In genomic region chr4:65317877-65318525, GRCm38 (mm10) we compare ENCODE assay signal across 14 mouse cellular contexts.
DNase-seq lines count a peak whose midpoint lies in the region; ATAC-seq and TF ChIP-seq lines count a peak whose summit lies in the region.
"Had no signal": no experiment of that assay in that cellular context is flagged by ENCODE, and none has a peak within 500 bp of the region (broad histone marks: within the 10 kb centered on the region; RNA-seq: fewer than 3 reads in every experiment).

No protein-coding gene starts in this region.

- no peak for ATAC-seq in heart, embryonic 13.5 days (ENCODE audit: extremely low read depth, insufficient number of reproducible peaks, low FRiP score, low TSS enrichment)
- no peak for ATAC-seq in heart, embryonic 11.5 days (replicated peaks; ENCODE audit: insufficient number of reproducible peaks, low FRiP score, low TSS enrichment)
- ATAC-seq in lung, embryonic 14.5 days (ENCODE audit: insufficient read depth) = peak; percentile 77
- peak; percentile 38; the same call in 1 of the 2 replicates for ATAC-seq in stomach, postnatal 0 days (ENCODE audit: low FRiP score, low TSS enrichment)
- ATAC-seq: midbrain, embryonic 15.5 days had no signal

- H3K4me1 ChIP-seq in heart, embryonic 13.5 days = no peaks in the 10 kb centered on the region
- no peaks in the 10 kb centered on the region for H3K4me1 ChIP-seq in heart, embryonic 11.5 days (ENCODE audit: control insufficient read depth, insufficient read depth, low read length)
- no peaks in the 10 kb centered on the region for H3K4me1 ChIP-seq in lung, embryonic 14.5 days (ENCODE audit: insufficient read depth)
- no peaks in the 10 kb centered on the region for H3K4me1 ChIP-seq in stomach, postnatal 0 days (replicated peaks; ENCODE audit: control insufficient read depth, insufficient read depth)
- H3K4me1 ChIP-seq: hindbrain, embryonic 15.5 days; midbrain, embryonic 15.5 days had no signal

- 58% methylated on average over 10 of the region's 10 CpGs for WGBS in heart, embryonic 13.5 days
- 71% methylated on average over 10 of the region's 10 CpGs for WGBS in heart, embryonic 11.5 days (ENCODE audit: insufficient replicate concordance)
- WGBS in lung, embryonic 14.5 days = 52% methylated on average over 10 of the region's 10 CpGs
- 50% methylated on average over 10 of the region's 10 CpGs for WGBS in stomach, postnatal 0 days

- DNase-seq in right cerebral cortex, adult 18-20 months = peak; percentile 13
- no peak for DNase-seq in right cerebral cortex, postnatal 14 days
- peak; percentile 52 for DNase-seq in lung, embryonic 14.5 days
- DNase-seq in stomach, postnatal 0 days (ENCODE audit: low spot score) = peak; percentile 16
- DNase-seq in thymus, postnatal 10 days (ENCODE audit: low spot score in 2 of 2) = no peak
- DNase-seq: cerebellum, postnatal 36 days; kidney, postnatal 10 days; spleen, adult 18-20 months; thymus, adult 2 months had no signal

- H3K9ac ChIP-seq in heart, embryonic 13.5 days = no peak overlapping the region
- H3K9ac ChIP-seq in heart, embryonic 11.5 days (ENCODE audit: low read depth, low read length) = no peak overlapping the region
- no peak overlapping the region for H3K9ac ChIP-seq in lung, embryonic 14.5 days
- H3K9ac ChIP-seq in stomach, postnatal 0 days (ENCODE audit: low read length) = no peak overlapping the region
- H3K9ac ChIP-seq: hindbrain, embryonic 15.5 days; liver, embryonic 14.5 days; midbrain, embryonic 15.5 days had no signal

- no peak overlapping the region for H3K4me2 ChIP-seq in heart, embryonic 13.5 days
- H3K4me2 ChIP-seq in heart, embryonic 11.5 days = no peak overlapping the region
- H3K4me2 ChIP-seq in lung, embryonic 14.5 days = no peak overlapping the region
- H3K4me2 ChIP-seq in stomach, postnatal 0 days (replicated peaks; ENCODE audit: low read depth) = no peak overlapping the region
- H3K4me2 ChIP-seq: hindbrain, embryonic 15.5 days; midbrain, embryonic 15.5 days had no signal

- no peaks in the 10 kb centered on the region for H3K27me3 ChIP-seq in heart, embryonic 13.5 days (replicated peaks)
- H3K27me3 ChIP-seq in heart, embryonic 11.5 days (ENCODE audit: control insufficient read depth, insufficient read depth, low read length) = no peaks in the 10 kb centered on the region
- no peaks in the 10 kb centered on the region for H3K27me3 ChIP-seq in lung, embryonic 14.5 days (ENCODE audit: insufficient read depth, low read length)
- H3K27me3 ChIP-seq in stomach, postnatal 0 days (ENCODE audit: control insufficient read depth, insufficient read depth, low read length) = no peaks in the 10 kb centered on the region
- H3K27me3 ChIP-seq: hindbrain, embryonic 15.5 days; midbrain, embryonic 15.5 days had no signal

- peak overlapping the region; percentile 42; the same call in 1 of the 2 replicates for H3K27ac ChIP-seq in heart, embryonic 13.5 days (replicated peaks)
- H3K27ac ChIP-seq in heart, embryonic 11.5 days (ENCODE audit: low read depth, low read length) = no peak overlapping the region
- no peak overlapping the region for H3K27ac ChIP-seq in lung, embryonic 14.5 days (ENCODE audit: low read depth)
- no peak overlapping the region for H3K27ac ChIP-seq in stomach, postnatal 0 days (replicated peaks)
- H3K27ac ChIP-seq: hindbrain, embryonic 15.5 days; liver, embryonic 14.5 days; midbrain, embryonic 15.5 days had no signal

- H3K4me3 ChIP-seq in heart, embryonic 13.5 days = no peak overlapping the region
- H3K4me3 ChIP-seq in heart, embryonic 11.5 days (ENCODE audit: low read depth, low read length) = no peak overlapping the region
- H3K4me3 ChIP-seq in lung, embryonic 14.5 days (ENCODE audit: low read depth, low read length) = no peak overlapping the region
- H3K4me3 ChIP-seq in stomach, postnatal 0 days (ENCODE audit: low read depth, low read length) = no peak overlapping the region
- H3K4me3 ChIP-seq: hindbrain, embryonic 15.5 days; midbrain, embryonic 15.5 days had no signal

- no peaks in the 10 kb centered on the region for H3K36me3 ChIP-seq in heart, embryonic 13.5 days
- no peaks in the 10 kb centered on the region for H3K36me3 ChIP-seq in heart, embryonic 11.5 days (ENCODE audit: control insufficient read depth, insufficient read depth, low read length)
- no peaks in the 10 kb centered on the region for H3K36me3 ChIP-seq in lung, embryonic 14.5 days (ENCODE audit: insufficient read depth)
- H3K36me3 ChIP-seq in stomach, postnatal 0 days (ENCODE audit: control insufficient read depth, insufficient read depth, low read length) = no peaks in the 10 kb centered on the region
- H3K36me3 ChIP-seq: hindbrain, embryonic 15.5 days; midbrain, embryonic 15.5 days had no signal

- H3K9me3 ChIP-seq in heart, embryonic 13.5 days = no peaks in the 10 kb centered on the region
- H3K9me3 ChIP-seq in heart, embryonic 11.5 days (replicated peaks; ENCODE audit: control insufficient read depth, low read length) = no peaks in the 10 kb centered on the region
- H3K9me3 ChIP-seq in lung, embryonic 14.5 days (ENCODE audit: low read depth, low read length) = no peaks in the 10 kb centered on the region
- H3K9me3 ChIP-seq in stomach, postnatal 0 days (ENCODE audit: control insufficient read depth, low read length) = no peaks in the 10 kb centered on the region
- H3K9me3 ChIP-seq: hindbrain, embryonic 15.5 days; midbrain, embryonic 15.5 days had no signal

- no peak for TF ChIP-seq EP300 in stomach, postnatal 0 days (optimal IDR thresholded peaks at IDR 0.05)

- no peak for TF ChIP-seq CTCF in lung, embryonic 14.5 days (IDR thresholded peaks at IDR 0.05; ENCODE audit: low read depth)
- no peak; the same call in 1 of the 2 replicates for TF ChIP-seq CTCF in stomach, postnatal 0 days (IDR thresholded peaks at IDR 0.05; ENCODE audit: low read depth)

Comparison
In these comparisons a context has a peak if more than half of its experiments do, and no peak if none do; other contexts are left out.
1. DNase-seq: peak in right cerebral cortex, adult 18-20 months (single experiment), lung, embryonic 14.5 days (single experiment) and stomach, postnatal 0 days (single experiment); none in right cerebral cortex, postnatal 14 days (single experiment) and thymus, postnatal 10 days (0 of 2).
2. ATAC-seq: peak in lung, embryonic 14.5 days (single experiment) and stomach, postnatal 0 days (single experiment); none in heart, embryonic 13.5 days (single experiment) and heart, embryonic 11.5 days (single experiment).